ENCODE assay signal across 22 mouse cellular contexts in the genomic region with DNA sequence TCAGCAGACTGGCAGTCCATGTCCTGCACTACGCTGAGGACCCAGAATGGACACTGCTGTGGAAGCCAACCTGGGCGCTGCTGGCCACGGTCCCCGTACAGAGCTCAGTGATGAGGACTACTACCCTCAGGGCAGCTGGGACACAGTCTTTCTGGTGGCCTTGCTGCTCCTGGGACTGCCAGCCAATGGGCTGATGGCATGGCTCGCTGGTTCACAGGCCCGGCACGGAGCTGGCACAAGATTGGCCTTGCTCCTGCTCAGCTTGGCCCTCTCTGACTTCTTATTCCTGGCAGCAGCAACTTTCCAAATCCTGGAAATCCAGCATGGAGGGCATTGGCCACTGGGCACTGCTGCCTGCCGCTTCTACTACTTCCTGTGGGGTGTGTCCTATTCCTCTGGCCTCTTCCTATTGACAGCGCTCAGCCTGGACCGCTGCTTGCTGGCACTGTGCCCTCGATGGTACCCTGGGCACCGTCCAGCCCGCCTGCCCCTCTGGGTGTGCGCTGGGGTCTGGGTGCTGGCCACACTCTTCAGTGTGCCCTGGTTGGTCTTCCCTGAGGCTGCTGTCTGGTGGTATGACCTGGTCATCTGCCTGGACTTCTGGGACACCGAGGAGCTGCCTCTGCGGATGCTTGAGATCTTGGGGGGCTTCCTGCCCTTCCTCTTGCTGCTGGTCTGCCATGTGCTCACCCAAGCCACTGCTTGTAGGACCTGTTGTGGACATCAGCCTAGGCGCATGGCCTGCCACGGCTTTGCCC. TPM values are rescaled to one million over a fixed set of nuclear protein-coding genes. Genes with fewer than 3 reads are reported as not detected.
A peak's percentile ranks its signal among the peaks of the same experiment; 100 is the strongest.
DNase-seq lines count a peak whose midpoint lies in the region; ATAC-seq lines count a peak whose summit lies in the region.
"Had no signal": no experiment of that assay in that cellular context is flagged by ENCODE, and none has a peak within 500 bp of the region (broad histone marks: within the 10 kb centered on the region; RNA-seq: fewer than 3 reads in every experiment).

No protein-coding gene starts in this region.

- WGBS in kidney, embryonic 15.5 days, result 88% methylated on average over 18 of the region's 18 CpGs
- WGBS in limb, embryonic 13.5 days, result 95% methylated on average over 18 of the region's 18 CpGs
- WGBS in limb, embryonic 10.5 days, result 91% methylated on average over 18 of the region's 18 CpGs

- no peaks in the 10 kb centered on the region for H3K27me3 ChIP-seq in kidney, embryonic 15.5 days
- no peaks in the 10 kb centered on the region for H3K27me3 ChIP-seq in limb, embryonic 13.5 days
- no peaks in the 10 kb centered on the region for H3K27me3 ChIP-seq in limb, embryonic 10.5 days (ENCODE audit: low read depth, poor library complexity, severe bottlenecking)
- H3K27me3 ChIP-seq: hindbrain, embryonic 12.5 days; lung, embryonic 15.5 days; midbrain, embryonic 12.5 days had no signal

- peaks cover 10% of the 10 kb centered on the region for H3K4me1 ChIP-seq in kidney, embryonic 15.5 days
- peaks cover under 1% of the 10 kb centered on the region; the same call in 1 of the 2 replicates for H3K4me1 ChIP-seq in limb, embryonic 13.5 days
- peaks cover 22% of the 10 kb centered on the region for H3K4me1 ChIP-seq in limb, embryonic 10.5 days

- ATAC-seq in kidney, embryonic 15.5 days (replicated peaks; ENCODE audit: low FRiP score), result no peak
- ATAC-seq in limb, embryonic 13.5 days (ENCODE audit: low FRiP score, low read depth), result no peak
- ATAC-seq: forebrain, embryonic 14.5 days; inflammation-experienced regulatory T-cells, adult 6 months had no signal

- no peaks in the 10 kb centered on the region for H3K36me3 ChIP-seq in kidney, embryonic 15.5 days
- H3K36me3 ChIP-seq in limb, embryonic 13.5 days, result no peaks in the 10 kb centered on the region
- H3K36me3 ChIP-seq in limb, embryonic 10.5 days, result no peaks in the 10 kb centered on the region
- H3K36me3 ChIP-seq: hindbrain, embryonic 12.5 days; lung, embryonic 15.5 days; midbrain, embryonic 12.5 days had no signal

- no peak overlapping the region for H3K9ac ChIP-seq in kidney, embryonic 15.5 days
- H3K9ac ChIP-seq in limb, embryonic 13.5 days, result 0 out of 2 replicates have a peak overlapping the region, but pooled peaks have one; percentile 25
- H3K9ac ChIP-seq: hindbrain, embryonic 12.5 days; liver, embryonic 14.5 days; lung, embryonic 15.5 days; midbrain, embryonic 12.5 days had no signal

- no peaks in the 10 kb centered on the region for H3K9me3 ChIP-seq in kidney, embryonic 15.5 days (replicated peaks)
- no peaks in the 10 kb centered on the region for H3K9me3 ChIP-seq in limb, embryonic 13.5 days
- H3K9me3 ChIP-seq in limb, embryonic 10.5 days (replicated peaks), result no peaks in the 10 kb centered on the region
- H3K9me3 ChIP-seq: hindbrain, embryonic 12.5 days; lung, embryonic 15.5 days; midbrain, embryonic 12.5 days had no signal

- H3K27ac ChIP-seq in kidney, embryonic 15.5 days, result no peak overlapping the region
- no peak overlapping the region for H3K27ac ChIP-seq in limb, embryonic 13.5 days
- no peak overlapping the region for H3K27ac ChIP-seq in limb, embryonic 10.5 days
- H3K27ac ChIP-seq: hindbrain, embryonic 12.5 days; liver, embryonic 14.5 days; lung, embryonic 15.5 days; midbrain, embryonic 12.5 days had no signal

- H3K4me3 ChIP-seq in kidney, embryonic 15.5 days (replicated peaks), result no peak overlapping the region
- no peak overlapping the region for H3K4me3 ChIP-seq in limb, embryonic 13.5 days
- H3K4me3 ChIP-seq in limb, embryonic 10.5 days, result no peak overlapping the region
- H3K4me3 ChIP-seq: hindbrain, embryonic 12.5 days; lung, embryonic 15.5 days; midbrain, embryonic 12.5 days had no signal

- no peak overlapping the region for H3K4me2 ChIP-seq in kidney, embryonic 15.5 days
- H3K4me2 ChIP-seq in limb, embryonic 13.5 days (replicated peaks), result no peak overlapping the region
- H3K4me2 ChIP-seq: hindbrain, embryonic 12.5 days; lung, embryonic 15.5 days; midbrain, embryonic 12.5 days had no signal

- peak; percentile 47 to 58 for DNase-seq in cerebellum, postnatal 14 days
- no peak for DNase-seq in cerebellum, postnatal 36 days
- peak; percentile 75 for DNase-seq in kidney, adult 11 months
- no peak for DNase-seq in limb, embryonic 10.5 days (ENCODE audit: low spot score)
- peak; percentile 19 to 78 for DNase-seq in kidney, postnatal 25 days
- no peak for DNase-seq in urinary bladder, postnatal 14 days (ENCODE audit: low spot score)
- DNase-seq: adrenal gland, adult 2 months; B cell, adult 2 months; gastrocnemius, postnatal 25 days; retina, postnatal 1 day; thymus, postnatal 36 days had no signal

RNA-seq across cellular contexts. Expression of gene Cabp4, which starts 1.2 kb away (rescaled TPM):
- polyA plus RNA-seq in kidney, embryonic 15.5 days (2015; fragmentation: Nextera tagmentation; extraction: Ambion mirVana), result 0.05 and 0.10 TPM in 2 replicates
- polyA plus RNA-seq in limb, embryonic 13.5 days (2015; fragmentation: Nextera tagmentation; extraction: Ambion mirVana), result 0.05 and 0.13 TPM in 2 replicates
- 0.15 TPM in 1 of 2 replicates, not detected in the other for polyA plus RNA-seq in limb, embryonic 10.5 days (2016; fragmentation: Nextera tagmentation; extraction: Ambion mirVana)
- polyA plus RNA-seq: embryonic facial prominence, embryonic 11.5 days; limb, embryonic 11.5 days; neural tube, embryonic 11.5 days had no signal

RNA-seq across cellular contexts. Expression of gene Gpr152, which starts 3.0 kb away (rescaled TPM):
- polyA plus RNA-seq in kidney, embryonic 15.5 days (2015; fragmentation: Nextera tagmentation; extraction: Ambion mirVana), result not detected in 2 replicates
- not detected in 2 replicates for polyA plus RNA-seq in limb, embryonic 13.5 days (2015; fragmentation: Nextera tagmentation; extraction: Ambion mirVana)
- not detected in 2 replicates for polyA plus RNA-seq in limb, embryonic 10.5 days (2016; fragmentation: Nextera tagmentation; extraction: Ambion mirVana)
- polyA plus RNA-seq: embryonic facial prominence, embryonic 11.5 days; forebrain, embryonic 14.5 days; limb, embryonic 11.5 days; liver, embryonic 14.5 days; lung, embryonic 15.5 days; midbrain, embryonic 12.5 days; neural tube, embryonic 11.5 days had no signal

RNA-seq across cellular contexts. Expression of gene Coro1b, which starts 5.8 kb away (rescaled TPM):
- 165 and 174 TPM in 2 replicates for polyA plus RNA-seq in kidney, embryonic 15.5 days (2015; fragmentation: Nextera tagmentation; extraction: Ambion mirVana)
- 137 and 146 TPM in 2 replicates for polyA plus RNA-seq in limb, embryonic 13.5 days (2015; fragmentation: Nextera tagmentation; extraction: Ambion mirVana)
- 129 and 148 TPM in 2 replicates for polyA plus RNA-seq in limb, embryonic 10.5 days (2016; fragmentation: Nextera tagmentation; extraction: Ambion mirVana)

RNA-seq across cellular contexts. Expression of gene Ptprcap, which starts 10.8 kb away (rescaled TPM):
- 0.42 and 1.2 TPM in 2 replicates for polyA plus RNA-seq in kidney, embryonic 15.5 days (2015; fragmentation: Nextera tagmentation; extraction: Ambion mirVana)
- polyA plus RNA-seq in limb, embryonic 13.5 days (2015; fragmentation: Nextera tagmentation; extraction: Ambion mirVana), result 2.7 and 3.6 TPM in 2 replicates
- 0.93 and 1.4 TPM in 2 replicates for polyA plus RNA-seq in limb, embryonic 10.5 days (2016; fragmentation: Nextera tagmentation; extraction: Ambion mirVana)

RNA-seq across cellular contexts. Expression of gene Aip, which starts 16.9 kb away (rescaled TPM):
- 98.0 and 108 TPM in 2 replicates for polyA plus RNA-seq in kidney, embryonic 15.5 days (2015; fragmentation: Nextera tagmentation; extraction: Ambion mirVana)
- 98.5 and 105 TPM in 2 replicates for polyA plus RNA-seq in limb, embryonic 13.5 days (2015; fragmentation: Nextera tagmentation; extraction: Ambion mirVana)
- 74.9 and 79.2 TPM in 2 replicates for polyA plus RNA-seq in limb, embryonic 10.5 days (2016; fragmentation: Nextera tagmentation; extraction: Ambion mirVana)

Comparison
In these comparisons a context has a peak if more than half of its experiments do, and no peak if none do; other contexts are left out.
1. DNase-seq: peak in cerebellum, postnatal 14 days (2 of 2), kidney, adult 11 months (single experiment) and kidney, postnatal 25 days (2 of 2); none in cerebellum, postnatal 36 days (0 of 2), limb, embryonic 10.5 days (single experiment) and urinary bladder, postnatal 14 days (single experiment).